Mouse (Mus musculus) brown adipose tissue, adult 24 weeks (tissue): ENCODE measurements around the gene Calr. TPM values are rescaled to one million over a fixed set of nuclear protein-coding genes. Genes with fewer than 3 reads are reported as not detected.
A peak's percentile ranks its signal among the peaks of the same experiment; 100 is the strongest.

ENCODE experiments used
- H3K27ac ChIP-seq: fragments of 200-500 bp; replicated peaks from 2 replicates; pipeline ENCODE4 v1.5.1; 2012; ENCODE audit warnings: low read depth, mild to moderate bottlenecking, low read length
- H3K4me1 ChIP-seq: fragments of 200-500 bp; 2 replicates; pipeline ENCODE4 v1.6.1; 2012; ENCODE audit warnings: low read length, mixed read lengths; ENCODE audit not compliant: control insufficient read depth, insufficient read depth, insufficient read length
- H3K4me3 ChIP-seq: fragments of 200-500 bp; 2 replicates; pipeline ENCODE4 v1.5.1; 2012; ENCODE audit warnings: low read depth, mild to moderate bottlenecking, low read length, moderate library complexity; ENCODE audit not compliant: insufficient read depth
- polyA plus RNA-seq: library from polyadenylated mRNA; stranded (reverse); fragments of >200 nt; gene quantifications from 2 replicates; pipeline ENCODE4 v1.2.4, GENCODE M21; 2012; ENCODE audit not compliant: missing spikeins, insufficient read depth, insufficient read length

Gene Calr
- polyA plus RNA-seq, 1 experiment: 211 TPM

DNA sequence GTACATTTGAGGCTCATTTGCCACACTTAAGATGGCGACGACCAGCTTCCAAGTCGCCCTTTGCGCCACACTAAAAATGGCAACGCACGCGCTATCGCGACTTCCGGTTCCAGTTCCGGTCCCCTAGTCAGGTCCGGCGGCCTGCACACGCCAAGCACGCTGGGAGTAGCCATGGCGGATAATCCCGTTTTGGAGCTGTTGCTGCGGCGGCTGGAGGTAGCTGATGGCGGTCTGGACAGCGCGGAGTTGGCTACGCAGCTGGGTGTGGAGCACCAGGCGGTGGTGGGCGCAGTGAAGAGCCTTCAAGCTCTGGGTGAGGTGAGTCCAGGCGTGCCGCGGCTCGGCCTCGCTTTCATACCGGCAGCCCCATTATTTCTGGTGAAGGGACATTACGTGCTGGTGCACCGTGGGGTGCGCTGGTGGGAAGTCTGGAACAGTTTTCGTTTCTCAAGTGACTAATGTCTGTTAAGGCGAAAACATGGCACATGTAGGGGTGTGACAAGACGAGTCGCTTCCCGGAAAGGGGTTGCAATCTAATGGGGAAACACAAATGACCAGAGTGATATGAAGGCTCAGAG is 10.2 kb upstream of the Calr start, which contains the start of gene Farsa:
Gene Farsa (plus strand): TSS at position 126 of the 578 bp plus-strand sequence.
- Histone ChIP-seq H3K4me3 (peak within 1 kb of the TSS; percentile 96), H3K4me1 (peaks cover 2% of the 10 kb centered on the region), H3K27ac (peak within 1 kb of the TSS; percentile 82)

DNA sequence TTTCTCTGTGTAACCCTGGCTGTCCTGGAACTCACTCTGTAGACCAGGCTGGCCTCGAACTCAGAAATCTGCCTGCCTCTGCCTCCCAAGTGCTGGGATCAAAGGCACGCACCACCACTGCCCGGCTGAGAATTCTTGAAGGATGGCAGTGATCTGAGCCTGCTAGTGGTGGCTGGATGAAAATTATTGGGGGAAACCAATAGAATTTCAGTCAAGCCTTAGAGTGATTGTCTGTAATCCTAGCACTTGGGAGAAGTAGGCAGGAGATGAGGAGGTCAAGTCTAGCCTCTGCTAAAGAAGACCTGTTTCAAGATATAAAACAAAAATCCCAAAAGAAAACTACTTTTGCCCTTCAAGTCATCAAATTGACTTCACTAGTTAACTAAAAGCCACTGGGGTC is 9.7 kb upstream of the Calr start:
- no peak overlapping the region for H3K27ac ChIP-seq
- no peak overlapping the region for H3K4me3 ChIP-seq
- peaks cover 2% of the 10 kb centered on the region for H3K4me1 ChIP-seq

DNA sequence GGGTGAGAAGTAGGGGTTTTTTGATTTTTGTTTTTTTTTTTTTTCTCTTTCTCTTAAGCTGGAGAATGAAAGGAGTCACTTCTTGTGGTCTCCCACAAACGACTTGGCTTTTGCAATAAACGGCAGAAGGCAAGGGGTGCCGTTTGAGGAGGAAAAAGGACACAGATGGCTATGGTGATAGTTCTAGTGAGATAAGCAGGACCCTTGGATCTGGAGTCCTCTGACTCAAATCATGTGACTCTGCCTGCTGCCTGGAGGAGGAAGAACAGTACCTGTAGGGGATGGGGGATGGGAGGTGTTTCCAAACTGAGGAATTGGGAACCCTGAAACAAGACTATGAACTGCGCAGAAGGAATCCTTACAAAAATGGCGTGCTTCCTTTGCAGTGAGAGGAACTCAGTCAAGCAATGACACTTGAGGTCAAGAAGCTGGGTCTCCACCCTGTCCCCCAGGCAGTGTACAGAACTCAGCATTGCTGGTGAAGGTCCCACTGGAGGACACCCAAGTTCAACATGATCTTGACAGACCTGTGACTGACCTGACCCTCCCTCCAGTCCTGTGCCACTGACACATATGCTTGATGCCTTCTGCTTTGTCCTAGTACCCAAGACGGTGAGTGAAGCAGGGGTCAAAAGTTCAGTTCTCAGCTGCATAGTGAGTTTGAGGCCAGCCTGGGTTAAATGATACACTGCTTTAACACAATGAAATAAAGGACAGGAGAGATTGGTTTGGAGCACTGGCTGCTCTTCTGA is 1.1 kb upstream of the Calr start:
- peak overlapping the region; percentile 74 for H3K4me3 ChIP-seq
- H3K4me1 ChIP-seq: no peaks in the 10 kb centered on the region
- H3K27ac ChIP-seq: peak overlapping the region; percentile 72; the same call in 1 of the 2 replicates

DNA sequence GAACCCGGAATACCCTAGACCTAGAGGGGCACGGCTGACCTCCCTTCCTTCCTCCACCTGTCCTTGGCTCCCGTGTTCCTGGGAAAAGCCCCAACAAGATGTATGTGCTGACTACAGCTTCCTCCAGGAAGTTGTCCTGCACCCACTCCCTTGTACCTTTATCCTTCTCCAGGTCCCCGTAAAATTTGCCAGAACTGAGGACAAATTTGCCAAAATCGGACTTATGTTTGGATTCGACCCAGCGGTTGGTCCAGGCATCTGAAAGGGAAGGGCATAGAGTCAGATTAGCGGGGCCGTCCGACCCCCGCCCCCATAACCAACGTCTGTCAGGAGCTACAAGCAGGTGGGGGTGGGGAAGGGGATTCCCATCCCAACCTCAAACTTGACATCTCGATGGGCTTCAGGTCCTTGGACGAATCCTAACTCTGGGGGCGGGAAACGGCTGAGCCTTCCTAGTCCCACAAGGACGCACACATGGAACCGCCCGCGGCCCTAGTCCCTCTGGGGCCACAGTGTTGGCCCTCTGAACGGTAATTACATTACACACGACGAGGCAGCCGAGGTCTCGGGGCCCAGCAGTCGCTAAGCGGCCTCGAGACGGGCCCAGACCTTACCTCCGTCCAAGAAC is 526 bp downstream of the Calr start:
- H3K4me3 ChIP-seq: peak overlapping the region; percentile 84
- no peaks in the 10 kb centered on the region for H3K4me1 ChIP-seq
- peak overlapping the region; percentile 76 for H3K27ac ChIP-seq

DNA sequence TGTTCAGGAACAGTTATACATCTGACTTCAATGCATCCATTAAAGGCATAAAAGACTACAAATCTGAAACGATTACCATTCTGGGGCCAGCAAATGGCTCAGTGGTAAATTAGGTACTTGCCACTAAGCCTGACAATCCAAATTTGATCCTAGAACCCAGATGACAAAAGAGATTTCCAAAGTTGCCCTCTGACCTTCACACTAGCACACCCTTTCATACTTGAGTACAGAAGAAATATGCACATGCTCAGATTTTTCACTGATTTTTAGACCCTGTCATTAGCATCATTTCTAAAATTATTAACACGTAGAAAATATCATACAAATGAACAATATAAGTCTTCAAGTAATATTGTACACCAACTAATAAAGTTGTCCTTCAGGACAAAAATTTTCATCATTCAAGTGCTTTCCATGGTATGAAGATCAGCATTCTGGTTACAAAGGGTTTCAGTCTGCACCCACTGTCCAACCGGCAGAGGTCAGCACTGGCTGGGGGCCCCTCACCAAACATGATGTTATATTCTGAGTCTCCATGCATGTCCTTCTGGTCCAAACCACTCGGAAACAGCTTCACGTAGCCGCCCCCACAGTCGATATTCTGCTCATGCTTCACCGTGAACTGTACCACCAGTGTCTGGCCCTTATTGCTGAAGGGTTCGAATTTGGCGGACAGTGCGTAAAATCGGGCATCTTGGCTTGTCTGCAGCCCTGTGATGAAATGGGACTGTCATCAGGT is 1.2 kb downstream of the Calr start:
- Histone ChIP-seq H3K4me3 (peak overlapping the region; percentile 84), H3K4me1 (no peaks in the 10 kb centered on the region), H3K27ac (peak overlapping the region; percentile 76; the same call in 1 of the 2 replicates)

DNA sequence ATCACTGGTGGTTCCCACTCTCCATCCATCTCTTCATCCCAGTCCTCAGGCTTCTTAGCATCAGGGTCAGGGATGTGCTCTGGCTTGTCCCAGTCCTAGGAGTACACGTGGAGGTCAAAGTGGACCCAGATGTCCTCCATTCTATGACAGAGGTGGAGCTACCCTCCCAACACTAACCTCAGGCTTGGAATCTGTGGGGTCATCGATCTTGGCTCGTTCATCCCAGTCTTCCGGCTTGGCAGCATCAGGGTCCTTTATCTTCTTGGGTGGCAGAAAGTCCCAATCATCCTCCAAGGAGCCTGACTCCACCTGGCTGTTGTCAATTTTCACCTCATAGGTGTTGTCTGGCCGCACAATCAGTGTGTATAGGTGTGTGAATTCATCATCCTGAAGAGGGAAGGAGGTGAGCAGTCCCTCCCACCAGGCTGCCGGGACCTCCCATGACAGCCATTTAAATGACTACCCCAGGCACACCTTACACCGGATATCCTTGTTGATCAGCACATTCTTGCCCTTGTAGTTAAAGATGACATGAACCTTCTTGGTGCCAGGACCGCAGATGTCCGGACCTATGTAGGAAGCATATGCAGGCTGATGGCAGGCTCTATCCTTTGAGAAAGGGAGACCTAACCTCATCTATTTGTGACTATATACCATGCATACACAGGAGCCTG is 2.2 kb downstream of the Calr start:
- Histone ChIP-seq H3K27ac (no peak overlapping the region), H3K4me1 (no peaks in the 10 kb centered on the region), H3K4me3 (no peak overlapping the region)

DNA sequence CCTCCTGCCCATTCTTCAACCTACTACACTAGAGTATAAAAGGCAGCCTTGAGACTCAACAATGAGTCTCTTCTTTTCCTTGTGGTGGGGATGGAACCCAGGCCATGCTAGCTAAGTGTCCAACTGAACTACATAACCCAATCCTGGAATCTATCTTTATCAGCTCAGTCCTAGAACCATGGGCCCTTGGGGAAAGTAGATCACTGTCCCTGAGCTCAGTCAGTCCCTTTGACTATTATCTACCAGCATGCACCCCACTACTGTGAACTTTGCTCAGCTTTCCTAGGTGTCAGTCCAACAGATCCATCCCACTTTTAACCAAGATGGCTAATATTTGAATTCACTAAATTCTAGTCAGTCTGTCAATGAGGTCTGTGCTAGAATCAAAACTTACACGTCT is 5.2 kb downstream of the Calr start:
- peak overlapping the region; percentile 5; the same call in 1 of the 2 replicates for H3K27ac ChIP-seq
- no peak overlapping the region for H3K4me3 ChIP-seq
- no peaks in the 10 kb centered on the region for H3K4me1 ChIP-seq

DNA sequence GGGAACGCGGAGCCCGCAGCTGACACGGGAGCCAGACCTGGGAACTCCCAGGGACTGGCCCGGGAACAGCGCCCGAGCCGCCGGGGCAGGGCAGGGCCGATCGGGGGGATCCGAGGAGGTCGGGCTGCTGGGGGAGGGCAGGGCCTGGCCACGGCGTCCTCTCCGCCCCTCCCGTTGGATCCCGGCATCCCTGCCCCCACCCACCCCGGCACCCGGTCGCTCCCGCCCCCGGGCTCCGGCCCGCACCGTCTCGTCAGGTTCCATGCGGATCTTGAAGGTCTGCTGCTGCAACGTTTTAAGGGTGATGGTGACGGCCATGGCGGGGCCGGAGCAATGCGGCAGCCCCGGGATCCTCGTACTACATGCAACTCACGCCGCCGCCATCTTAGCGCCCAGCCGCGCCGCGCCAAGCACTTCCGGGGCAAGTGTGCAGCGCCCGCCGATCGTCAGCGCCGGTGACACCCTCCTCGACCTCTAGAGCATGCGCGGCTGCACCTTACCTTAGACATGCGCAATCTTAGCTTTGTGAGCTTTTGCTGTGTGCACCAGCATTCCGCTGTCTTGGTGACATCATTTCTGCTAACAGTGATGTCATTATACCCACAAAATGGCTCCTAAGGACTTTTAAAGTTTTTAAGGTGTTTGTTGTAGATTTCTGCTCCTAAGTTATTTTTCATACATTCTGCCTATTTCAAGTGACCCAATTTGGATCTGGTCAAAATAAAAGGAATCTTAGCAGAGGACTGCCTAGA is 6.3 kb downstream of the Calr start, which contains the start of gene Rad23a:
Gene Rad23a (minus strand): TSS at position 418 of the 752 bp plus-strand sequence.
- no peaks in the 10 kb centered on the region for H3K4me1 ChIP-seq
- H3K4me3 ChIP-seq: peak within 1 kb of the TSS; percentile 69
- peak within 1 kb of the TSS; percentile 60 for H3K27ac ChIP-seq

DNA sequence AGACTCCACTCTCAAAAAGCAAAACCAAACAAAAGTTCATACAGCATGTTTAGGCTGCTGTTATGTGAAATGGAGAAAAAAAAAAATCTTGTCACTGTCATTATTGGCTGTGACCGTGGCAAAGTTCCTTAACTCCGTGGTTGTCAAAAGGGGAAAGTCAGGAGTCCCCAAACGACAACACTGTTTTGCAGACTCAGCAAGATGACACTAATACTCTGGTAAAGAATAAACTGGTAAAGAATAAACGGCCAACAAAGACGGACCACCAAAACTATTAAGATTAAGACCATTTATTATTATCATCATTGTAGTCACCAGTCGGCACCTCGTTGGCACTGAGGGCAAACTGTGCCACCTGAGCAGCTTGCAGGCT is 6.9 kb downstream of the Calr start:
- Histone ChIP-seq H3K4me3 (peak overlapping the region; percentile 69), H3K27ac (peak overlapping the region; percentile 47), H3K4me1 (no peaks in the 10 kb centered on the region)

DNA sequence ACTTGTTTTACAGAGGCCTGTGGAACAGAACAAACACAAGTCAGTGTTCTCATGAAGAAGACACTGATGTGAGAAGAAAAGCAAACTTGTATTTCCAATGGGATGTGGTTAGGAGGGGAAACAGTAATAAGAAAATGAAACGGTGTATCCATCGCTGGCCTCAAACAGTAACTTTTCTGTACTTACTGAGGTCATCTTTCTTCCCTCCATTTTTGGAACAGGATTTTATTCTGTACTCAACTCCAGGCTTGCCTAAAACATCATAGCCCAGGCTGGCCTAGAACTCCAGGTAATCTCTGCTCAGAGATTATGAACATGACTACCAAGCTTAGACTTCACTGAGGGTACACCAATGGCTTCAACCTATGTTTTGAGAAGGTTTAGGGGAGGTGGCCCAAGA is 7.3 kb downstream of the Calr start:
- Histone ChIP-seq H3K4me3 (peak overlapping the region; percentile 69), H3K27ac (peak overlapping the region; percentile 47; the same call in 1 of the 2 replicates), H3K4me1 (no peaks in the 10 kb centered on the region)

DNA sequence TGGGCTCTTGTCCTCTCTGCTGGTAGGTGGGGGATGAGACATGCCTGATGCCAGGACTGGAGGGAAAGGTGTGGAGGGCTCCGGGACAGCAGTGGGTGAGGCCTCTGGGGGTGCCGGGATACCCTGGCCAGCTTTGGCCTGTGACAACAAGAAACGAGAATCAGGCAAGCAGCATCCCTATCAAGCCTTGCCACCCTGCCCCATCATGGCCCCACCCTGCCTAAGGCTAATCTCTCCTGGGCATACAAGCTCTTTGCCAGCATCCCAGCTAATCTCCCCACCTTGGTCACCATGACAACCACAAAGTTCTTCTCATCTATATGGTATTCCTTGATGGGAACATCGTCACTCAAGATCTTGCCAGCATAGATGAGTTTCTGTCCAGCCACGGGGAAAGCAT is 8.2 kb downstream of the Calr start:
- H3K27ac ChIP-seq: no peak overlapping the region
- no peak overlapping the region for H3K4me3 ChIP-seq
- no peaks in the 10 kb centered on the region for H3K4me1 ChIP-seq

DNA sequence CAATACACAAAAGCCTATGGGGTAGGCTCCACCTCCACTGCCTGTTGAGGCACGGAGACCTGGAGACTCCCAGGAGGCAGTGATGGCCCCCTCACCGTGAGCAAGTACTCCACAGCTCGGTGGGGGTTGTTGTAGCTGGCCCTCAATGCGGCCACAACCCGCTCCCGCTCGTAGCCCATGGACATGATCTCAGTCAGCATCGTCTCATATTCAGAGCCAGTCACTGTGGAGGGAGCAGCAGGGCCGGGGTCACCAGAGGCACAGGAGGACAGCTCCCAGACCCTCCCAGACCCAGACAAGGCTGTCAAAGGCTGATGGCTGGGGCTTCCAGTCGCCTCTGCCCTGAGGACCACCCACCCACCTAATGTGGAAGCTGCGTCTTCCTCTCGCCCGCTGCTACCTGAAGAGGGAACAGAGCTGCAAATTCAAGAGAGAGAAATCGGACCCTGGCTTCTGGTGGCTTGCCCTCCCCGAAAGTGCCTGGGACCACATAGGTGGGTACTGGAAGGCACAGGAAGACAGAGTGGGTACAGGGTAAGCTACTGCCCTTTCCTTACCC is 8.7 kb downstream of the Calr start:
- no peak overlapping the region for H3K27ac ChIP-seq
- H3K4me1 ChIP-seq: no peaks in the 10 kb centered on the region
- no peak overlapping the region for H3K4me3 ChIP-seq

DNA sequence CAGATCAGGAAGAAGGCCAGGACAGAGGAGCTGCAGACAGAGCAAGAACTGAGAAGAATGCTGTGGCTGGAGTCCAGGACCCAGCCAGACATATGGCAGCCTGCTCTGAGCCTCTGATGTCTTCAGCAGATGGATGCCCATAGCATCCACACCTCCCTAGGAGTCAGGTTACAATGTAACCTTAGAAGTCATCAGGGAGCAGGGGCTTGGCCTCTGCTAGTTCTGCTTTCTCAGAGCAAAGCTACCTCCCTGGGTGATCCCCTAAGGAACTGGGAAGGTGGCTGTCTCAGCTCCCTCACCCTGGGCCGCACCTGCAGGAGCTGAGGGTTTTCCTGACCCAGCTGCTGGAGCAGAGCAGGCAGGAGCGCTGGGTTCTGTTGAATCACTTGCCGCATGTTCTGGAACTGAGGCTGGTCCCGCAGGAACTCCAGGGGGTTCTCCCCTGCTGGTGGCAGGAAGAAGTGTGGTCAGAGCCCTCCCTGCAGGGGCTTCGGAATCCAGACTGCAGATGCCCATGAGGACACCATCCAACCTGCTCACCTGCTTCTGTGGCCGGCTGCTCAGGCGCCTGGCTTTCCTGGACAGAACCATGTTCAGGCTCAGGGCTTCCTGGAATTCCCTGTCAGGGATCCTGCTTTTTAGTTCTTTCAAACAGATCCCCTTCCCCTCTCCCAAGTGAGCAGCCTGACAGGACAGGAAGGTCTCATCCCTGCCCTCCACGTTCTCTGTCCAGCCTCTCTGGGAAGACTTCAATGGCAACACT is 9.4 kb downstream of the Calr start:
- Histone ChIP-seq H3K27ac (no peak overlapping the region), H3K4me1 (no peaks in the 10 kb centered on the region), H3K4me3 (no peak overlapping the region)
